Mouse (Mus musculus) cerebellum, postnatal 36 days (tissue): ENCODE data around the gene Wdr53.
"Not testable (repeated sequence)": the region's sequence is repeated elsewhere in the genome, so short reads cannot be mapped to it uniquely, and the experiment has no call there.

ENCODE experiments used
- DNase-seq, 2 experiments: peaks; one replicate each; pipeline ENCODE4 v3.0.0; 2021 to 2022; ENCODE audit warnings: mixed read lengths in 2 of 2

Wdr53 gene

DNA sequence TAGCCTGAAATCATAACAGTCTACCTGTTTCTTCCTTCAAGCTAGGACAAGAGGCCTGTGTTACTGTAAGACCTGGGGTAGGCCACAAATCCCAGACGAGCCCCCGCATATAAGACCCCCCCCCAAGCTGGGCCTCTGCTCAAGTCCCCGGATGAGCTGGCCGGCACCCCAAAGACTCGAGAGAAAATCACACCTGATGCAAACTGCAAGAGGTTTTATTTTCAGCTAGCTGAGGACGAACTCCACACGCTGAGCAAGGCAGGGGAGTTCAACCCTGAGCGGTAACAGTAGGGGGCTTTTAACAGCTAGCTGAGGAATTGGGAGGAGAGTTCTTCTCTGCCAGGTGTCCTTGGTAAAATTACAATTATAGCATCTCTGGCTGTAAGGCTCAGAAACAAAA is 33.2 kb downstream of the Wdr53 start:
- no peak for DNase-seq

DNA sequence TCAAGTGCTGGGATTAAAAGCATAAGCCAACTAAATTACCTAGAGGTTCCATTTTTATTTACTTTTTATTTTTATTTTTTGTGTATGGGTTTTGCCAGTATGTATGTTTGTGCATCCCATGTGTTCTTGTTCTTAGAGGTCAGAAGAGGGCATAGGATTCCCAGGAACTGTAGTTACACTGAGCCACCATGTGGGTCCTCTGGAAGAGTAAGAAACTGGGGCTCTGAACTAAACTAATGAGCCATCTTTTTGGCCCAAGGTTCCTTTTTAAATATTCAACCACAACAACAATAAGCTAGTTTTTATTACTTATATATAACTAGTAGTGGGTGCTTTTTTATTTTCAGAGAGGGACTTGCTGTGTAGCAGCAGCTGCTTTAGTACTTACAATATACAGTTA is 35.6 kb downstream of the Wdr53 start:
- no peak for DNase-seq

DNA sequence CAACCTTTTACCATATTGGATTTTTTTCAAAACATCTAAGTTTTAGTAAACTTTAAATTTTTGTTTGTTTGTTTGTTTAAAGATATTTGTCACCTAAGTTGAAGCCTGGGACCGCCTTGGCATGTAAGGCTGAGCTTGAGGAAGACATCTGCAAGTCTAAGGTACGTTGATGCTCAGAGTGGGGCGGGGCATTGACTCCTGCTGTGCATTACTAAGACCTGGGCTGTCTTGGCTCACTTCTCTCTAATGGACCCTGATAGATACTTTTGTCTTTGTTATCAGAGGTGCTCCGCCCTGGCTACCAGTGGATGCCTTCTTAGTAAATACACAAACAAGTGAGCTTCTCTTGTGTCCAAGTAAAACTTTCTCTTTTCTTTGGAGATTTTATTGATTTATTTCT is 44.8 kb downstream of the Wdr53 start:
- DNase-seq = no peak

DNA sequence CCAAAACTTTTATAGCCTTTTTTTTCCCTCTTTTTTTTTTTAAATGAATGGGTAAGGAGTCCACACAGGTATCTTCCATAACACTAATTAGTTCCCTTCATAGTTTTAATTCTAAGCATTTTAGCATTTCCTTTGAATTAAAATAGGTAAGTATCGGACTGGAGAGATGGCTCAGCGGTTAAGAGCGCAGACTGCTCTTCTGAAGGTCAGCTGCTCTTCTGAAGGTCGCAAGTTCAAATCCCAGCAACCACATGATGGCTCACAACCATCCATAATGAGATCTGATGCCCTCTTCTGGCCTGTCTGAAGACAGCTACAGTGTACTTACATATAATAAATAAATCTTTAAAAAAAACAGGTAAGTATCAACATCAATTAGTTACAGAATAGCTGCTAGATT is 52.6 kb downstream of the Wdr53 start:
- not testable (repeated sequence) for DNase-seq

DNA sequence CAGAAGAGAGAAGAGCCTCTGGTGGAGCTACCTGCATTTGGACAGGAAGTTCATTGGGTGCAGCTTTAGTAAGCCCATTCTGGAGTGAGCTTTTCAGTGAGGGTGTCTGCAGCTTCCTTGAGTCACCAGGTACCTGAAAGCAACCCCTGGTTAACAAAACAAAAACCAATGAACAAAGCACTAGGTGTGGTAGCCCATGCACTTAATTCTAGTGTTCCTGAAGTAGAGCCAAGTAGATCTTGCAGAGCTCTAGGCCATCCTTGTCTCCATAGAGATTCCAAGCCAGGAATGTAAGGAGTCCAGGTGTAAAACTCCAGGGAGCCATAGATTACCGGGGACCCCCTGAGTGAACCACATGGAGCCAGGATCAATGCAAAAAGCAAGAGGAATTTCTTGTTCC is 56.0 kb downstream of the Wdr53 start:
- no peak for DNase-seq

DNA sequence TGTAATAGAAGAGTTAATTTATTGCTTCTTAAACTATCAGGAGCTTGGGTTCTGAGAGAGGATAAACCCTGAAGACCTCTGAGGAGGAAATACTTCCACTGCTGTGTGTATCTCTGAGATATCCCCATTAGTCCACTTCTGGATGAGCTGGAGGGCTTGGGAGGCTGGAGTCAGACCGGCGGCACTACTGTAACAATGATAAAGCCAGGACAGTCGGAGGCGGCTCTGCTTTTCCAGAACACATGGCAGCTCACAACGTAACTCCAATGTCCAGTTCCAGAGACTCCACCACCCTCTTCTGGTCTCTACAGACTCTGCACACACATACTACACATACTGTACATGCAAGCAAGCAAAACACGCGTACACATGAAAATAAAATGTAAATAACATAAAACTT is 56.9 kb downstream of the Wdr53 start:
- DNase-seq = no peak
